Mouse (Mus musculus) olfactory bulb, adult 2 months (tissue): ENCODE results near the gene Cldn20.
A peak's percentile ranks its signal among the peaks of the same experiment; 100 is the strongest.

Source experiments
- CTCF ChIP-seq: fragments of 200-500 bp; IDR thresholded peaks from 2 replicates; pipeline ENCODE4 v1.5.1; 2012; ENCODE audit warnings: low read depth, mild to moderate bottlenecking, low read length, moderate library complexity; ENCODE audit not compliant: insufficient read depth
- POLR2A ChIP-seq: fragments of 200-500 bp; IDR thresholded peaks from 2 replicates; pipeline ENCODE4 v1.6.1; 2012; ENCODE audit warnings: mild to moderate bottlenecking, low read depth, low read length, moderate library complexity; ENCODE audit not compliant: insufficient read depth

GRCm38 (mm10) chr17:3485851-3486250 is 46.5 kb upstream of the Cldn20 start:
- TF ChIP-seq CTCF (no peak), POLR2A (0 out of 2 replicates have a peak, but pooled peaks have one; percentile 25)
